Mouse (Mus musculus) G1E (cell line): ENCODE data around the gene Thada.

Experiments
- CTCF ChIP-seq: IDR thresholded peaks from 2 replicates; pipeline ENCODE4 v1.5.1; 2012; ENCODE audit warnings: low read depth, low read length, inconsistent platforms, mixed read lengths
- GATA1 ChIP-seq: IDR thresholded peaks from 2 replicates; pipeline ENCODE4 v1.6.1; 2012; ENCODE audit warnings: borderline replicate concordance, low read length, inconsistent platforms, mixed read lengths
- POLR2AphosphoS5 ChIP-seq: IDR thresholded peaks from 2 replicates; pipeline ENCODE4 v1.6.1; 2012; ENCODE audit warnings: low read depth, low read length, inconsistent platforms; ENCODE audit not compliant: insufficient replicate concordance

DNA sequence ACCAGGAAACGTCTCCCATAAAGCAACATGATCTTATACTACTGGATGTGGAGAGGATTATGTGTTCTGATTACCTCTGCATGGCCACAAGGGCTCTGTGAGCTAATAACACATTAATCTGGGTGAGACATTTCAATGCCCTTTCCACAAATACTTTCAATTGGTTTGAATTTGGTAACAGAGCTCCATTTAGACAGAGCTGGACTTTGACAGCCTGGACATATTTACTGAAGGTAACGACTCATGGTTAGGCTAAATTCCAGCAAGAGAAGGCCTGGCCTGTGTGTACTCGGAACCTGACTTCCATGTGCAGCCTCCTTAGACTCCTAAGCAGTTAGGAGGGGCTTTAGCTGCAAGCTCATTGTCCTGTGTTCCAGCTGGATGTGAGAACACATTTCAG is 214.6 kb downstream of the Thada start:
- TF ChIP-seq CTCF, result no peak
- TF ChIP-seq GATA1, result no peak
- TF ChIP-seq POLR2AphosphoS5, result no peak
